Mouse (Mus musculus): ENCODE measurements around the gene 4930451I11Rik. TPM values are rescaled to one million over a fixed set of nuclear protein-coding genes. Genes with fewer than 3 reads are reported as not detected.

Gene 4930451I11Rik
- polyA plus RNA-seq, 1 experiment from 2014 or later, result not detected

DNA sequence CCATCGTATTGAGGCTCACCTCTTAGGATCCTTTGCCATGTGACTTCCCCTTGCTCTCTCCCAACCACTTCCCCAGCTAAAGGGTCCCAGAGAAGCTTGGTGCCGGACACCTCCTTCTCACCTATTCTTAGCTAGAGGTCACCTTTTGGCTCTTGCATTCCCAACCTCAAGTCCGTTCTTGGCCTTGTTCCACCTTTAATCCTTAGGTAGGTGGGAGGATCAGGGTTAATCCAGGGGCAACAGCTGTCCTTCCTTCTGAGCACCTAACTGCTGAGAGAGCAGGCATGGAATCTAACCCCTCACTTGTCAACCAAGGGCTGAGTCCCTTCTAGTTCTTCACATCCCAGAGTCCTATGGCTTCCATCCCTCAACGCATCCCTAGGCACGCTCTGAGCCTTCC is 5.5 kb downstream of the 4930451I11Rik start:
- H3K4me3 ChIP-seq, result no peak overlapping the region
- ATAC-seq (ENCODE audit: low FRiP score), result no peak
- no peaks in the 10 kb centered on the region for H3K9me3 ChIP-seq
- 78% methylated on average over 5 of the region's 5 CpGs for WGBS
- H3K9ac ChIP-seq, result peak overlapping the region; percentile 87; the same call in 1 of the 2 replicates
- peak overlapping the region; percentile 73; the same call in 1 of the 2 replicates for H3K4me2 ChIP-seq
- H3K36me3 ChIP-seq, result peaks cover 27% of the 10 kb centered on the region
- no peaks in the 10 kb centered on the region for H3K27me3 ChIP-seq
- H3K4me1 ChIP-seq (replicated peaks), result peaks cover 66% of the 10 kb centered on the region
- H3K27ac ChIP-seq, result no peak overlapping the region

GRCm38 (mm10) chr7:126825403-126825802 is 6.0 kb downstream of the 4930451I11Rik start:
- H3K4me1 ChIP-seq (replicated peaks), result peaks cover 66% of the 10 kb centered on the region
- no peaks in the 10 kb centered on the region for H3K27me3 ChIP-seq
- no peak for ATAC-seq (ENCODE audit: low FRiP score)
- H3K9ac ChIP-seq, result peak overlapping the region; percentile 87
- H3K9me3 ChIP-seq, result no peaks in the 10 kb centered on the region
- WGBS, result 31% methylated on average over 8 of the region's 8 CpGs
- H3K27ac ChIP-seq, result no peak overlapping the region
- peak overlapping the region; percentile 73 for H3K4me2 ChIP-seq
- H3K36me3 ChIP-seq, result peaks cover 27% of the 10 kb centered on the region
- H3K4me3 ChIP-seq, result peak overlapping the region; percentile 70

DNA sequence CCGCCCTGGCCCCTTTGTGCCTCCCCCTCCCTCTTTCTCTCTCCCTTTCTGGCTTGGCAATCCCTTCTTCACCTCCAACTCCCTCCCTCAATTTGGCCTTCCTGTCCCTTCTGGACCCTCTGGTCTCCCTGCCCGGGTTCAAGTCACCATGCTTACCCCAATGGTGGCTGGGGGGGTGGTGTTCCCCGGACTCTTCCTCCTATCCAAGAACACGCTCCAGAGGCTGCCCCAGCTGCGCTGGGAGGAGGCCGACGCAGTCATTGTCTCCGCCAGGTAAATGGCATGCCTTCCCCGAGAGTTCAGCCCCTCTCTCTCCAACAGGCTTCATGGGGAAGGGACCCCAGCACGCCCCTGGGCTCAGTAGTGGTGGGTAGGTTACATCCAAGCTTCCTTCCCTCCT is 7.5 kb downstream of the 4930451I11Rik start:
- Histone ChIP-seq H3K9ac (peak overlapping the region; percentile 87), H3K4me1 (replicated peaks) (peaks cover 54% of the 10 kb centered on the region), H3K9me3 (no peaks in the 10 kb centered on the region), H3K4me2 (peak overlapping the region; percentile 73), H3K27ac (peak overlapping the region; percentile 93), H3K4me3 (peak overlapping the region; percentile 70), H3K27me3 (no peaks in the 10 kb centered on the region), H3K36me3 (peaks cover 20% of the 10 kb centered on the region)
- ATAC-seq (ENCODE audit: low FRiP score), result 0 out of 2 replicates have a peak, but pooled peaks have one; percentile 1
- WGBS, result 11% methylated on average over 9 of the region's 10 CpGs

GRCm38 (mm10) chr7:126823202-126823711 is 8.2 kb downstream of the 4930451I11Rik start:
- H3K4me1 ChIP-seq (replicated peaks), result peaks cover 48% of the 10 kb centered on the region
- peak overlapping the region; percentile 87 for H3K9ac ChIP-seq
- peak; percentile 84 for ATAC-seq (ENCODE audit: low FRiP score)
- no peaks in the 10 kb centered on the region for H3K27me3 ChIP-seq
- H3K27ac ChIP-seq, result peak overlapping the region; percentile 93
- H3K36me3 ChIP-seq, result peaks cover 13% of the 10 kb centered on the region; the same call in 1 of the 2 replicates
- under 1% methylated on average over 15 of the region's 19 CpGs for WGBS
- H3K4me2 ChIP-seq, result peak overlapping the region; percentile 73
- H3K9me3 ChIP-seq, result no peaks in the 10 kb centered on the region
- H3K4me3 ChIP-seq, result peak overlapping the region; percentile 70

- Histone ChIP-seq H3K4me3 (peak overlapping the region; percentile 70), H3K9ac (peak overlapping the region; percentile 87), H3K4me1 (replicated peaks) (peaks cover 46% of the 10 kb centered on the region), H3K27ac (peak overlapping the region; percentile 93), H3K4me2 (peak overlapping the region; percentile 73), H3K27me3 (no peaks in the 10 kb centered on the region), H3K36me3 (0 out of 2 replicates have a peak, but pooled peaks cover 13% of the 10 kb centered on the region), H3K9me3 (no peaks in the 10 kb centered on the region)
- ATAC-seq (ENCODE audit: low FRiP score), result peak; percentile 50
- 3% methylated on average over 9 of the region's 9 CpGs for WGBS
Observed at GRCm38 (mm10) chr7:126822741-126823140, 8.7 kb downstream of the 4930451I11Rik start.

DNA sequence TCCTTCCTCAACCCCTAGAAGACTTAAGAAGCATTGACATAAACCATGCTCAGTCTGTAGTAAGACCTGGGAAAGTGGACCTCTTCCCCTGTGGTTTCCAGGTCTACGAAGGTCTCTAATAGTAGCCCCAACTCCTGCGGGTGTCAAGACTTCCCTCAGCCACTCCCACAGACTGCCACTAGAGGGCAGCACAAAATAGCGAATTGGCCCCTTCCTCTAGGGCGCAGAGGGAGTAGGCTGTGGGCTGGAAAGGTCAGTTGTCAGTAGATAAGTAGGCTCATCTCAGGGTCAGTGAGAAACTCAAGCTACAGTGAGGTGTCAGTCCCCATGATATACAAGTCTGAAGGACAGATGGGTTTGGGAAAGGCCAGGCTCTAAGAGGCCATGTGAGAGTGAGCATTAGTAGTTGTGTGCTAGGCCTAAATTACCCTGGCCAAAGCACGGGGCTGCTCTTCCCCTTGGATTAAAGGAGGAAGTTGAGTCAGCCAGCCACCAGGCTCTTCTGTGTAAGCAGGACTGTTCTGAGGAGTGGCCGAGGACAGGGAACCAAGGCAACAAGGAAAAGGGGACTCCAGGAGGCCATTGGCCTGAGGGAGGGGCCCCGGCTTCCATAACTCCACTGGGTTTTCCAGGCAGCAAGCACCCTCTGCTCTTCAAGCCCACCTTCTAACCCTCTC is 9.5 kb downstream of the 4930451I11Rik start:
- peaks cover 46% of the 10 kb centered on the region for H3K4me1 ChIP-seq (replicated peaks)
- H3K27ac ChIP-seq, result peak overlapping the region; percentile 93
- H3K9me3 ChIP-seq, result no peaks in the 10 kb centered on the region
- no peak for ATAC-seq (ENCODE audit: low FRiP score)
- H3K9ac ChIP-seq, result peak overlapping the region; percentile 87
- no peaks in the 10 kb centered on the region for H3K27me3 ChIP-seq
- WGBS, result 29% methylated on average over 7 of the region's 7 CpGs
- H3K4me2 ChIP-seq, result peak overlapping the region; percentile 73
- 0 out of 2 replicates have a peak, but pooled peaks cover 7% of the 10 kb centered on the region for H3K36me3 ChIP-seq
- H3K4me3 ChIP-seq, result peak overlapping the region; percentile 70

GRCm38 (mm10) chr7:126818818-126819217 is 12.6 kb downstream of the 4930451I11Rik start:
- Histone ChIP-seq H3K9ac (no peak overlapping the region), H3K4me3 (no peak overlapping the region), H3K4me2 (no peak overlapping the region), H3K27me3 (no peaks in the 10 kb centered on the region), H3K4me1 (replicated peaks) (peaks cover 17% of the 10 kb centered on the region), H3K27ac (no peak overlapping the region), H3K9me3 (no peaks in the 10 kb centered on the region), H3K36me3 (no peaks in the 10 kb centered on the region)
- ATAC-seq (ENCODE audit: low FRiP score), result no peak
- 52% methylated on average over 1 of the region's 1 CpGs for whole genome bisulfite sequencing

DNA sequence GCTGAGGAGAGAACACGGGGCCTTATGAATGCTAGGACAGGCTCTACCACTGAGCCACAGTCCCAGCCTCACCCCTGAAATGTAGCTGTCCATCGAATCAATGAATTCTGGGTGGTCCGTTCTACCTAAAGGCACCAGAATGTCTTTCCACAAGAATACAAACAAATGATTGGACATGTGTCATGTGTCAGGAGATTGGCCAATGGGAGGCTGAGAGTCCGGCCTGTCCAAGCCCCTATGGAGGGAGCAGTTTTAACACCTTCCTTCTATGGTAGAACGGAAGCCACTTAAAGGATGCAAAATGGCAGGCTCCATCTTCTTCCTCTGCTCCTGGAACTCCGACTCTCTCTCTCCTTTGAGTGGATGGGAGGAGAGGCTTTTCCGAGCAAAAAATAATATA is 13.8 kb downstream of the 4930451I11Rik start:
- no peak overlapping the region for H3K4me3 ChIP-seq
- H3K36me3 ChIP-seq, result no peaks in the 10 kb centered on the region
- 90% methylated on average over 7 of the region's 7 CpGs for WGBS
- H3K27me3 ChIP-seq, result 0 out of 2 replicates have a peak, but pooled peaks cover 5% of the 10 kb centered on the region
- H3K4me1 ChIP-seq (replicated peaks), result peaks cover 10% of the 10 kb centered on the region
- H3K4me2 ChIP-seq, result no peak overlapping the region
- no peak overlapping the region for H3K27ac ChIP-seq
- ATAC-seq (ENCODE audit: low FRiP score), result no peak
- H3K9ac ChIP-seq, result no peak overlapping the region
- no peaks in the 10 kb centered on the region for H3K9me3 ChIP-seq

- Histone ChIP-seq H3K4me1 (replicated peaks) (no peaks in the 10 kb centered on the region), H3K27ac (no peak overlapping the region), H3K4me3 (no peak overlapping the region), H3K9ac (no peak overlapping the region), H3K9me3 (no peaks in the 10 kb centered on the region), H3K4me2 (no peak overlapping the region), H3K36me3 (no peaks in the 10 kb centered on the region), H3K27me3 (0 out of 2 replicates have a peak, but pooled peaks cover 5% of the 10 kb centered on the region)
- no peak for ATAC-seq (ENCODE audit: low FRiP score)
- WGBS, result 88% methylated on average over 8 of the region's 8 CpGs
Observed at GRCm38 (mm10) chr7:126816494-126816893, 14.9 kb downstream of the 4930451I11Rik start.

DNA sequence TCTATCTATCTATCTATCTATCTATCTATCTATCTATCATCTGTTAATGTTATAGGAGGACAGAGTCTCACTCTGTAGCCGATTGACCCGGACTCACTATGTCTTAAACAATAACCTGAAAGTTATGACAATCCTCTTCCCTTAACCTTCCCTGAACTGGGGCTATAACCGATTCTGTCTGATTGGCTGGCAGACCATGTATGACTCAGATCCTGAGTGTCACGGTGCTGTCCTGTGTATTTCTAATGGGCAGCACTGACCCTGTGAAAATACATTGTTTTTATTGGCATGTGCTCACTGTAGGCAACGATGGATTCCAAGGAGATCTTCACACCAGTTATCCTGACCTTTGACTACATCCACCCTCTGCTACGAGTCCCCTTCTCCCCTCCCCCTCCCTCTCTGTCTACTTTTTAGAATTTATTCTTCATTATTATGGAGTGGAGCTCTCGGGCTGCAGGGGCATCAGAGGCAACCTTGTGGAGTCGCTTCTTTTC is 15.7 kb downstream of the 4930451I11Rik start:
- no peaks in the 10 kb centered on the region for H3K9me3 ChIP-seq
- no peak overlapping the region for H3K4me2 ChIP-seq
- H3K27me3 ChIP-seq, result 0 out of 2 replicates have a peak, but pooled peaks cover 5% of the 10 kb centered on the region
- WGBS, result 49% methylated on average over 8 of the region's 8 CpGs
- H3K27ac ChIP-seq, result no peak overlapping the region
- no peaks in the 10 kb centered on the region for H3K4me1 ChIP-seq (replicated peaks)
- no peak for ATAC-seq (ENCODE audit: low FRiP score)
- no peaks in the 10 kb centered on the region for H3K36me3 ChIP-seq
- H3K4me3 ChIP-seq, result no peak overlapping the region
- H3K9ac ChIP-seq, result no peak overlapping the region

GRCm38 (mm10) chr7:126809723-126810369 is 21.6 kb downstream of the 4930451I11Rik start:
- WGBS, result 64% methylated on average over 5 of the region's 5 CpGs

More at GRCm38 (mm10) chr7:126809723-126810369, 21.6 kb downstream of the 4930451I11Rik start:
- no peak for ATAC-seq (ENCODE audit: low FRiP score)
- Histone ChIP-seq H3K36me3 (no peaks in the 10 kb centered on the region), H3K4me1 (replicated peaks) (peaks cover 23% of the 10 kb centered on the region), H3K9ac (no peak overlapping the region), H3K4me2 (peak overlapping the region; percentile 89), H3K4me3 (no peak overlapping the region), H3K9me3 (no peaks in the 10 kb centered on the region), H3K27me3 (0 out of 2 replicates have a peak, but pooled peaks cover 5% of the 10 kb centered on the region), H3K27ac (peak overlapping the region; percentile 76; the same call in 1 of the 2 replicates)

All from hindbrain, embryonic 13.5 days (tissue).